Mouse (Mus musculus) limb, embryonic 12.5 days (tissue): ENCODE results near the gene Lad1. TPM values are rescaled to one million over a fixed set of nuclear protein-coding genes. Genes with fewer than 3 reads are reported as not detected.

Experiments
- ATAC-seq: fragments of 200-750 bp; cut with Nextera tagmentation; 2 replicates; pipeline ENCODE4 v1.8.0; 2017; ENCODE audit warnings: low read depth, moderate TSS enrichment; ENCODE audit not compliant: insufficient number of reproducible peaks, insufficient read depth, low FRiP score, low TSS enrichment
- H3K27ac ChIP-seq: fragments of 300-500 bp; sonication (generic); 2 replicates; pipeline ENCODE4 v1.5.1; 2016; ENCODE audit warnings: mild to moderate bottlenecking, moderate library complexity
- H3K27me3 ChIP-seq: fragments of 300-500 bp; sonication (generic); 2 replicates; pipeline ENCODE4 v1.6.1; 2016; ENCODE audit warnings: mild to moderate bottlenecking, moderate library complexity
- H3K36me3 ChIP-seq: fragments of 300-500 bp; sonication (generic); 2 replicates; pipeline ENCODE4 v1.6.1; 2016; ENCODE audit warnings: mild to moderate bottlenecking, moderate library complexity
- H3K4me1 ChIP-seq: fragments of 300-500 bp; sonication (generic); replicated peaks from 2 replicates; pipeline ENCODE4 v1.6.1; 2016
- H3K4me2 ChIP-seq: fragments of 300-500 bp; sonication (generic); 2 replicates; pipeline ENCODE4 v1.6.1; 2016; ENCODE audit warnings: mild to moderate bottlenecking, moderate library complexity
- H3K4me3 ChIP-seq: fragments of 300-500 bp; sonication (generic); replicated peaks from 2 replicates; pipeline ENCODE4 v1.5.1; 2016; ENCODE audit warnings: mild to moderate bottlenecking
- H3K9ac ChIP-seq: fragments of 300-500 bp; sonication (generic); replicated peaks from 2 replicates; pipeline ENCODE4 v1.6.1; 2016; ENCODE audit warnings: mild to moderate bottlenecking, moderate library complexity
- H3K9me3 ChIP-seq: fragments of 300-500 bp; sonication (generic); 2 replicates; pipeline ENCODE4 v1.6.1; 2016; ENCODE audit warnings: mild to moderate bottlenecking, moderate library complexity
- WGBS: fragments of 180-500 bp; shearing (Covaris S2); methylation state at CpG from one replicate; pipeline ENCODE4 v1.1.7; 2016; 5-methylcytosine and 5-hydroxymethylcytosine counted together
- polyA plus RNA-seq: library from polyadenylated mRNA; unstranded; fragments of >200 nt; fragmentation: Nextera tagmentation; extraction: Ambion mirVana; gene quantifications from 2 replicates; pipeline ENCODE4 v1.2.1, GENCODE M21; 2016

Lad1 gene
- 5.2 and 5.3 TPM in 2 replicates for polyA plus RNA-seq

- peak; percentile 39; the same call in 1 of the 2 replicates for ATAC-seq
- H3K36me3 ChIP-seq = no peaks in the 10 kb centered on the region
- no peaks in the 10 kb centered on the region for H3K9me3 ChIP-seq
- no peak within 1 kb of the TSS for H3K27ac ChIP-seq
- H3K4me2 ChIP-seq = peak within 1 kb of the TSS; percentile 99
- under 1% methylated on average over 63 of the region's 63 CpGs for WGBS
- H3K4me1 ChIP-seq = peaks cover 12% of the 10 kb centered on the region; the same call in 1 of the 2 replicates
- peaks cover 71% of the 10 kb centered on the region for H3K27me3 ChIP-seq
- peak within 1 kb of the TSS; percentile 63 for H3K9ac ChIP-seq
- peak within 1 kb of the TSS; percentile 67 for H3K4me3 ChIP-seq
Measured at GRCm38 (mm10) chr1:135818481-135819086, at the start of gene Lad1. Gene Lad1 (plus strand): TSS chr1:135818598.

- Histone ChIP-seq H3K9ac (no peak overlapping the region), H3K27me3 (peaks cover 7% of the 10 kb centered on the region), H3K4me1 (peaks cover 20% of the 10 kb centered on the region), H3K27ac (no peak overlapping the region), H3K9me3 (no peaks in the 10 kb centered on the region), H3K36me3 (peaks cover 17% of the 10 kb centered on the region), H3K4me2 (no peak overlapping the region), H3K4me3 (no peak overlapping the region)
- 65% methylated on average over 7 of the region's 7 CpGs for WGBS
- ATAC-seq = no peak
Measured at GRCm38 (mm10) chr1:135770237-135770636, 48.2 kb upstream of the Lad1 start.

- Histone ChIP-seq H3K9me3 (no peaks in the 10 kb centered on the region), H3K4me1 (peaks cover 13% of the 10 kb centered on the region), H3K27me3 (peaks cover under 1% of the 10 kb centered on the region; the same call in 1 of the 2 replicates), H3K9ac (0 out of 2 replicates have a peak overlapping the region, but pooled peaks have one; percentile 18), H3K4me2 (no peak overlapping the region), H3K27ac (no peak overlapping the region), H3K4me3 (no peak overlapping the region), H3K36me3 (peaks cover 17% of the 10 kb centered on the region)
- ATAC-seq = no peak
- 63% methylated on average over 12 of the region's 12 CpGs for WGBS
Measured at GRCm38 (mm10) chr1:135770896-135771572, 47.4 kb upstream of the Lad1 start.

GRCm38 (mm10) chr1:135771573-135771970 lies 46.8 kb upstream of the Lad1 start:
- no peak overlapping the region for H3K9ac ChIP-seq
- 75% methylated on average over 8 of the region's 8 CpGs for WGBS
- peaks cover 17% of the 10 kb centered on the region for H3K36me3 ChIP-seq
- no peak overlapping the region for H3K4me3 ChIP-seq
- ATAC-seq = no peak
- no peaks in the 10 kb centered on the region for H3K27me3 ChIP-seq
- no peak overlapping the region for H3K4me2 ChIP-seq
- no peak overlapping the region for H3K27ac ChIP-seq
- peaks cover 13% of the 10 kb centered on the region for H3K4me1 ChIP-seq
- H3K9me3 ChIP-seq = no peaks in the 10 kb centered on the region

- Histone ChIP-seq H3K4me3 (no peak overlapping the region), H3K9me3 (no peaks in the 10 kb centered on the region), H3K4me1 (peaks cover 21% of the 10 kb centered on the region), H3K36me3 (no peaks in the 10 kb centered on the region), H3K27me3 (no peaks in the 10 kb centered on the region), H3K9ac (no peak overlapping the region), H3K4me2 (no peak overlapping the region), H3K27ac (0 out of 2 replicates have a peak overlapping the region, but pooled peaks have one; percentile 42)
- no peak for ATAC-seq
Measured at GRCm38 (mm10) chr1:135776596-135776995, 41.8 kb upstream of the Lad1 start.

GRCm38 (mm10) chr1:135777046-135777445 lies 41.4 kb upstream of the Lad1 start:
- ATAC-seq = no peak
- Histone ChIP-seq H3K36me3 (no peaks in the 10 kb centered on the region), H3K4me3 (no peak overlapping the region), H3K4me2 (no peak overlapping the region), H3K9ac (no peak overlapping the region), H3K27me3 (no peaks in the 10 kb centered on the region), H3K9me3 (no peaks in the 10 kb centered on the region), H3K4me1 (peaks cover 21% of the 10 kb centered on the region), H3K27ac (0 out of 2 replicates have a peak overlapping the region, but pooled peaks have one; percentile 42)
- WGBS = 91% methylated on average over 1 of the region's 1 CpGs

- Histone ChIP-seq H3K27me3 (no peaks in the 10 kb centered on the region), H3K4me1 (peaks cover 21% of the 10 kb centered on the region), H3K9ac (no peak within 1 kb of the TSS; the same call in 1 of the 2 replicates), H3K36me3 (no peaks in the 10 kb centered on the region), H3K27ac (peak within 1 kb of the TSS; percentile 54; the same call in 1 of the 2 replicates), H3K4me3 (no peak within 1 kb of the TSS), H3K4me2 (peak within 1 kb of the TSS; percentile 27), H3K9me3 (no peaks in the 10 kb centered on the region)
- WGBS = 24% methylated on average over 22 of the region's 22 CpGs
- peak; percentile 58 for ATAC-seq
Measured at GRCm38 (mm10) chr1:135778780-135779535, 39.4 kb upstream of the Lad1 start, which contains the start of gene Tnni1. Gene Tnni1 (plus strand): TSS chr1:135779434.

GRCm38 (mm10) chr1:135780649-135781048 lies 37.7 kb upstream of the Lad1 start:
- no peak overlapping the region for H3K4me2 ChIP-seq
- H3K9ac ChIP-seq = no peak overlapping the region
- H3K4me1 ChIP-seq = peaks cover 21% of the 10 kb centered on the region
- H3K27me3 ChIP-seq = no peaks in the 10 kb centered on the region
- H3K36me3 ChIP-seq = no peaks in the 10 kb centered on the region
- H3K27ac ChIP-seq = no peak overlapping the region
- no peak for ATAC-seq
- no peak overlapping the region for H3K4me3 ChIP-seq
- H3K9me3 ChIP-seq = no peaks in the 10 kb centered on the region
- WGBS = 19% methylated on average over 4 of the region's 4 CpGs

- Histone ChIP-seq H3K27me3 (no peaks in the 10 kb centered on the region), H3K36me3 (no peaks in the 10 kb centered on the region), H3K9ac (no peak overlapping the region), H3K9me3 (no peaks in the 10 kb centered on the region), H3K27ac (no peak overlapping the region), H3K4me2 (no peak overlapping the region), H3K4me3 (no peak overlapping the region), H3K4me1 (peaks cover 21% of the 10 kb centered on the region)
- peak; percentile 64 for ATAC-seq
- 15% methylated on average over 13 of the region's 13 CpGs for WGBS
Measured at GRCm38 (mm10) chr1:135781220-135781619, 37.2 kb upstream of the Lad1 start.

GRCm38 (mm10) chr1:135782816-135783215 lies 35.6 kb upstream of the Lad1 start:
- Histone ChIP-seq H3K4me2 (no peak overlapping the region), H3K4me3 (no peak overlapping the region), H3K36me3 (no peaks in the 10 kb centered on the region), H3K27me3 (no peaks in the 10 kb centered on the region), H3K4me1 (peaks cover 20% of the 10 kb centered on the region), H3K9me3 (no peaks in the 10 kb centered on the region), H3K27ac (no peak overlapping the region), H3K9ac (no peak overlapping the region)
- no peak for ATAC-seq
- 74% methylated on average over 10 of the region's 10 CpGs for WGBS

- no peak for ATAC-seq
- no peak overlapping the region for H3K4me2 ChIP-seq
- no peaks in the 10 kb centered on the region for H3K36me3 ChIP-seq
- H3K4me3 ChIP-seq = no peak overlapping the region
- H3K27me3 ChIP-seq = peaks cover 4% of the 10 kb centered on the region
- no peaks in the 10 kb centered on the region for H3K4me1 ChIP-seq
- H3K9me3 ChIP-seq = no peaks in the 10 kb centered on the region
- no peak overlapping the region for H3K9ac ChIP-seq
- 49% methylated on average over 3 of the region's 3 CpGs for WGBS
- no peak overlapping the region for H3K27ac ChIP-seq
Measured at GRCm38 (mm10) chr1:135787799-135788198, 30.6 kb upstream of the Lad1 start.
